Mouse (Mus musculus): ENCODE results near the gene Zbtb45. TPM values are rescaled to one million over a fixed set of nuclear protein-coding genes. Genes with fewer than 3 reads are reported as not detected.
A peak's percentile ranks its signal among the peaks of the same experiment; 100 is the strongest.

Zbtb45 gene
- polyA plus RNA-seq, 1 experiment from 2014 or later = 27.8 TPM

- no peak for DNase-seq (ENCODE audit: low spot score)
Measured at GRCm38 (mm10) chr7:12998851-12999250, 11.0 kb downstream of the Zbtb45 start, which contains the start of gene Trim28. TSS of gene Trim28 (plus strand) at chr7:12999114.

DNA sequence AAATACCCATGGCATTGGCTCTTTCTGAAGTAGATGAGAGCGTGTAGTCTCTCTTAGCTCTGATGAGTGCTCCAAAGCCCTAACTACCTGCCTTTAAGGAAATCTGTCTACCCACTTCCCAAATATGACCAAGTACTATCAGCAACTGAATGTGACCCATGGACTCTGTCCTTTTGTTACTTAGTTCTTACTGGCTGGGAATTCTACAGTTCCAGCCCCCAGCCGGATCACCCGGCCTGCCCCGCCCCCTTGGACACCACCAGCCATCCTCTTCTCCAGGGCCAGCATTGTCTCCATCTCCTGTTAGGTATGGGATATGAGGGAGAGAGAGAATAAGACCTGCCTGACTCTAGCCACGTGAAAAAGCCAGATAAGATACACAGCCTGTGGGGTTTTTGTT, 11.8 kb downstream of the Zbtb45 start, which contains the start of gene Slc27a5:
Gene Slc27a5, minus strand, starts transcription at position 140 of the 400 bp plus-strand sequence.
- DNase-seq (ENCODE audit: low spot score) = no peak

DNA sequence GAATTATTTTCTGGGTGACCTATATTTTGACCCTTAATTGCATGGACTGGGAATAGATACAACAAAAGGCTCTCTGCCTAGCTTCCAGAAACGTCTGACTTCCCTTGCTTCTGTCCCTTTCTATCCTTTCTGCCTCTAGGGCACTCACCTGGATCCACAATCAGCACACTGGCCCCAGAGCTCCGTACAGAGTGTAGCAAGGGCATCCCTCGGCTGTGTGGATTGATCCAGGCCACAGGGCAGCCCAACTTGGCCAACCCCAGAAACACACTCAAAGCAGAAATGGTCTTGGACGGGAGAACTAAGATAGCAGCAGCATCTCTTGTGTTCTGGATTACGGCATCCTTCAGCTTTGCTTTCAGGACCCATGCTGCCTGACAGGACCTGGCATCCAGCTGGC, 12.6 kb downstream of the Zbtb45 start:
- no peak for DNase-seq (ENCODE audit: low spot score)

- DNase-seq (ENCODE audit: low spot score) = no peak
Measured at GRCm38 (mm10) chr7:12995862-12996261, 14.0 kb downstream of the Zbtb45 start.

DNA sequence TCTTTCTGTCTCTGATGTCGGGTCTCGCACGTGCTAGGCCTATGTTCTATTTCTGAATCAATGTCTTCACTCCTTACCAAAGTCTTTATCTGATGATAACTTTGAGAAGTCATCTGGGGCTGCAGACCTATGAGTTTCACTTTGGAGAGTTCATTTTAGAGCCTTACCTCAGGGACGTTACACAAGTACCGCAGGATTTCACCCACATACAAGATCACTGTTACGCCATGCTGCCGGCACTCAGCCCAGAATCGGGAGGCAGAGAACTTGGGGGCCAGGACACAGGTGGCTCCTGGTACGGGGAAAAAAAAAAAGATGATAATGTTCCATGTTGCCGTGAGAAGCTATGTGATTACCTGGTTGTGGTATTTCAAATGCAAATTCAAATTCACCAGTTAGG, 16.7 kb downstream of the Zbtb45 start:
- no peak for DNase-seq (ENCODE audit: low spot score)

GRCm38 (mm10) chr7:12992222-12992621, 17.6 kb downstream of the Zbtb45 start:
- DNase-seq (ENCODE audit: low spot score) = peak; percentile 63

- peak; percentile 39 for DNase-seq (ENCODE audit: low spot score)
Measured at GRCm38 (mm10) chr7:12987409-12988189, 22.2 kb downstream of the Zbtb45 start.

DNA sequence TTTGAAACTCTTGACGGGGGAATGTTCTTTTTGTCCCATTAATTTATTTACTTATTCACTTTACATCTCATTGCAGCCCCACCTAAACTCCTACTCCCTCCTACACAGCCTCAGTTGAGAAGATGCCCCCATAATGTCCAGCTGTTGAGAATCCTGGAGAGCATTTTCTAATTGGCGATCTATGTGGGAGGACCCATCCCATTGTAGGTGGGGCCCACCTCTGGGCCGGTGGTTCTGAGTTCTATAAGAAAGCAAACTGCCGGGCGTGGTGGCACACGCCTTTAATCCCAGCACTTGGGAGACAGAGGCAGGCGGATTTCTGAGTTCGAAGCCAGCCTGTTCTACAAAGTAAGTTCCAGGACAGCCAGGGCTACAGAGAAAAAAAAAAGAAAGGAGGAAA, 22.9 kb downstream of the Zbtb45 start:
- no peak for DNase-seq (ENCODE audit: low spot score)

DNA sequence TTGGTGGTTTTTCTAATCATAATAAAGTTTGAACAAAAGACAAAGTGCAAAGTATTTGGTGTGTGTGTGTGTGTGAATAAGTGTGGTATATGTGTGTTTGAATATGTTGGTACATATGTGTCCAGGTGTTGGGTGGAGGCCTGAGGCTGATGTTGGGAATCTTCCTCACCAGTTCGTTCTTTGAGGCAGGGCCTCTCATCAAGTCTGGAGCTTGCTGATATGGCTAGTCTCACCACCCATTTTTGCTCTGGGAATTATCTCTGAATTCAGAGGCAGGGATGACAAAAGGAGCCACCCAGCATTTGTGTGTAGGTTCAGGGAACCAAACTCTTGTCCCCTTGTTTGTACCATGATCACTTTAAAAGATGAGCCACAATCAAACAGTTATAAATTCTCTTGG, 24.1 kb downstream of the Zbtb45 start:
- no peak for DNase-seq (ENCODE audit: low spot score)

DNA sequence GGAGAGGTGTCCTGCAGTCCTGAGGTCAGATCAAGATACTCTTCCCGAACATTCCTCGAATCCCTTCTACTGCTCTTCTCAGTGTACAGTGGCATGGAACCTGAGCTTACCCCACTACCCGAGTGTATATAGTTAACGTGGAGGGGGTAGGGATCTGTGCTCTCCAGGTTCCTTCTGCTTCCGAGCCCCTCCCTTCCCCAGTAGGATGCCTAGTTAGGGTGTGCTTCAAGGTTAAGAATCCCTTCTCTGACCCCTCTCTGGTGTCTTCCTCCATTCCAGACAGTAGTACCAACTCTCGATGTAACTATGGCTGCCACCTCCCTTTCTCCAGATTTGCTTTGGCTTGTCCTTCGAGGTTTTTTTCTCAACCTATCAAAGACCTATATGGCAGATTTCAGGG, 29.5 kb downstream of the Zbtb45 start:
- no peak for DNase-seq (ENCODE audit: low spot score)

GRCm38 (mm10) chr7:12979776-12980175, 30.1 kb downstream of the Zbtb45 start:
- DNase-seq (ENCODE audit: low spot score) = no peak

- no peak for DNase-seq (ENCODE audit: low spot score)
Measured at GRCm38 (mm10) chr7:12978931-12979722, 30.7 kb downstream of the Zbtb45 start.

DNA sequence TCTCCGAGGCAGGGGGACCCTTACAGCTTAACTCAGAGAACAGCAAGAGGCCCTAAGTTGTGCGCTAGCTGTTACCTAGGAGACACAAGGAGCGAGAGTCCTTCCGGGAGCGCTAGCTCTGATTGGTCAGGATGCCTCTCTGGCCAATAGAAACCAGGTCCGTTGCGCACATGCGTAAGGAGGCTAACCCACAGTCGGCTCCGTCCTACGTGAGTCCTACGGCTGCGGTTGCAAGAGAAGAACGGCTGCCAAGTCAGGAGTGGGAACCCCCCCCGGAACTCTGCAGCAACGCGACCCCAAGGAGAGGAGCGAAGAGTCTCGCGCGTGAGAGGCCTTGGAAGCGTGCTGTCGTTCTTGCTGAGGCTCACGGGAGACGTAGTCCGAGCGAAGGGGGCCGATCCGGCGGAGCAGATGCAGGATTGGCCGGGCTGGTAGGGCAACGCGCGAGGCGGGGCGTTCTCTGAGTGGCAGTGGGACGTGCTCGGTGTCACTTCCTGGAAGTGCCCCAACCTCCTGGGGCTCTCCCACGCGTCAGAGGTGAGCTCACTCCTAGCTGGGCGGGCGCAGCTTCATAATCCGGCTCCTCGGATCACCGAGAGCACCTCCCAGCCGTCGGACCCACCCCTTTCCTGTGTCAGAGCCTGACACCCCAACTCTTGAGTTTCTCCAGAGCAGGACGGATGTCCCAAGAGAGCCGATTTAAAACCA, 32.0 kb downstream of the Zbtb45 start, which contains the start of gene Zfp446:
Gene Zfp446, plus strand, starts transcription at position 167 of the 708 bp plus-strand sequence.
- peak; percentile 98 for DNase-seq (ENCODE audit: low spot score)

- DNase-seq (ENCODE audit: low spot score) = no peak
Measured at GRCm38 (mm10) chr7:12970906-12971305, 38.9 kb downstream of the Zbtb45 start.

DNA sequence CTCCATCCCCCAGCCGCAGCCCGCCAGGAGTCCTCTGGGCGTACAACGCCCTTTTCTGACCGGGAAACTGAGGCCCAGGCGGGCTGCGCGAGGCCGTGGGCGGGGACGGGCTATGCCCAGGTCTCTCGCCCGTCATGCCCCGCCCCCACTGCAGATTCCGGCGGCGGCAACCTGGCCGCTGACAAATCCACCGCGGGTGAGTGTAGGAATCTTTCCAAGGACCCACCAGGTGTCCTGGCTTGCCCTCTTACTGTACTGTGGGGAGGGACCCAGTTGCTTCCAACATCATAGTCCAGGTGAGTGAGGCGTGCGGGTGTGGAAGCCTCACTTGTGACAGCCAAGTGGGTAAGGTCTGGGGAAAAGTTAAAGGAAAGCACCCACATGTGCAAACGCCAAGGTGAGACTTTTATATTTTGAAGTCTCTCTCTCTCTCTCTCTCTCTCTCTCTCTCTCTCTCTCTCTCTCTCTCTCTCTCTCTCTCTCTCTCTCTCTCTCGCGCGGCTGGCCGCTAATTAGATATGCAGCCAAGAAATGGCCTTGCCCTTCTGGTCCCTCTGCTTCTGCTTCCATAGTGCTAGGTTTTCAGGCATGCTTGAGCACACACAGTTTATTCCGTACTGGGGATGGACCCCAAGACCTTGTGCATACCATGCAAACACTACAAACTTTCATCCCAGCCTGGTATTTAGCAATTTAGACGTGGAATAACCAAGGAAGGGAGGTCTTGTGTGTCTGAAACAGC, 43.6 kb downstream of the Zbtb45 start:
- peak; percentile 45 for DNase-seq (ENCODE audit: low spot score)

DNA sequence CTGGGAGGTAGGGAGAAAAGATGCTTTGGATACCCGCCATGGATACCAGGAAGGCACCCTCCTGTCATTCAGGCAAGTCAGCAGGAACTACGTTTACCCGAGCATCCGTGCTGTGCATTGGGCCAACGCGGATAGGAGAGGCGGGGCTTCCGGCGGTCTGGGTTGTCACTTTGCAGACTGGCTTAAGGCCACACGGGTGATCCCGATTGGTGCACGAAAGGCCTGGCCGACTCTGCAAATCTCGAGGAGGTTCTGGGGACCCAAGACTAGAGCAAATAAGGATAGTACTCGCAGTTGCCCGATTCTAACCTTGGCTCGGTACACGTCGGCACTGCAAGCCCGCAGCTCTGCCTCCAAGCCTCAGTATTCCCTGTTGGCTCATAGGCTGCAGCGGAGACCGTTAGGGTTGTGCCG, 44.1 kb downstream of the Zbtb45 start, which contains the start of gene Zfp324:
Gene Zfp324, plus strand, starts transcription at position 161 of the 414 bp plus-strand sequence.
- peak; percentile 86 for DNase-seq (ENCODE audit: low spot score)

DNA sequence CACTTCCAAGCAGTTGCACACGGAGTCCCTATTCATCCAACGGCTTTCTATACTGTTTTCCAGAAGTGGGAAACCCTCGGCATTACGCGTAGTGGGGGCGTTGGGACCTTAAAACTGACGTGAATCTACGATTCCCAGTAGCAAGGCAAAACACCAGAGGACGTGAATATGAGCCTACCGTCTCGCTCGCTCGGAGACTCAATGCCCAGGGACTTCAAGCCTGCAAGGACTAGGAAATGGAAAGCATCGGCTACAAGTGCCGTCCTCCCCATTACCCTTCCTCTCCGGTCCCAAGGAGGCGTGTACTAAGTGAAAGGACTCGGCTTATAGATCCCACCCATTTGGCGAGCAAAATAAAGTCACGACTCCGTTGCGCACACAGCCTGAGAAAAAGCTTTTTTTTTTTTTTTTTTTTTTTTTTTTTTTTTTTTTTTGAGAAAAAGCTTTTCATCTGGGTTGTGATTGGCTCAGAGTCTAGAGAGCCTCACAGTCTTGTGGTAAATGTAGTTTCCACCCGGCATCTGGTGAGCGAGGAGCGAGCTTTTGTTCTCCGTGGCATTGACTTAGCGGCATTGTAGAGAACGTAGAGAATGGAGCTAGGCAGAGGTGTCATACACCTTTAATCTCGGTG, 48.2 kb downstream of the Zbtb45 start:
- peak; percentile 88 for DNase-seq (ENCODE audit: low spot score)

DNA sequence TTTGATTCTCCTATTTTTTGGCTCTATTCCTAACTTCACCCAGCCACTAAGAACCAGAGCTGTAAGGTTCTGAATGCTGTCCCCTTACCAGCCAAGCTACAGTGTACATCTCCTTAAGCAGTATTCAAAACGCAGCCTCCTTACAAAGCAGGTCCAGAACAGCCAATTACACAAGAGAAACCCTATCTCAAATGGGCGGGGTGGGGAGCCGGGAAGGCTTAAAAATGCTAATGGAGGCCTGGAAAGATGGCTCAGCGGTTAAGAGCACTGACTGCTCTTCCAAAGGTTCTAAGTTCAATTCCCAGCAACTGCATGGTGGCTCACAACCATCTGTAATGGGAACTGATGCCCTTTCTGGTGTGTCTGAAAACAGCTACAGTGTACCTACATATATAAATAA, 50.1 kb downstream of the Zbtb45 start:
- no peak for DNase-seq (ENCODE audit: low spot score)

GRCm38 (mm10) chr7:12958948-12959347, 50.9 kb downstream of the Zbtb45 start:
- DNase-seq (ENCODE audit: low spot score) = no peak

GRCm38 (mm10) chr7:12957511-12957910, 52.3 kb downstream of the Zbtb45 start:
- no peak for DNase-seq (ENCODE audit: low spot score)
